Mouse (Mus musculus): ENCODE data around the gene Umad1.
"Not testable (repeated sequence)": the region's sequence is repeated elsewhere in the genome, so short reads cannot be mapped to it uniquely, and the experiment has no call there.

Umad1 gene

DNA sequence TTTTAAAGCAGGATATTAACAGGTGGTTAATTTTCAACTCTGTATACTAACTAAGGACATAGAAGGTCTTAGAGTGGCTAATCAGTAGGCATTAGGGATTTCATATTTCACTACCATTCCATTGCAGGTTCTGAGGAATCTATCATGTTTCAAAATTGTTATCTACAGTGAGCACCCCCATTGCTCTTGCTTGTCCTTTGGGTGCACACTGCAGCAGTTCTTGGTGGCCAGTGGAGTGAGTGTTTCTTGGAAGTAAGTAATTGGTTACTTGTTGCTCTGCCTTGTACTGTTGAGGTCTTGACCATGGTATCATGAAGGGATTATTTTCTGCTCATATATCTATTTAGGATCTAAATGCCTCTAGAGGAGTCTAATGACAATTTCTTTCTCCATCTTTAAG lies 57.1 kb downstream of the Umad1 start:
- no peak for DNase-seq (ENCODE audit: low spot score in 2 of 2)

DNA sequence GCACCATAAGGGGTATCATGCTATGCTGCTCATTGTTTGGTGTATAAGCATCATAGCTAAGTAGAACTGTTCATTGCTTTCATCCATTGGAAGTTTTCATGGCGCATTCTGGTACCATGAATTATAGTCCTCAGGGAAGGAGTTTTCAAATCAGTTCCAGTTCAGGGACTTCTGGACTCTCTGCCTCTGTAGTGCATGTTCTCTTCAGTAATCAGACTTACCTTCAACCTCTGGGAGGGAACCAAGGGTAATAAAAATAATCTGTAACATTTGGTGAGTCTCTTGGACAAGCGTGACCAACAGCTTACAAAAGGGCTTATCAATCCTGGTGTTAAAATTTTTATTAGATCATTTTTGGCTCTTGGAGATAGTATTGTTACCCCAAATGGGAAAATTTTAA lies 60.5 kb downstream of the Umad1 start:
- no peak for DNase-seq (ENCODE audit: low spot score in 2 of 2)

DNA sequence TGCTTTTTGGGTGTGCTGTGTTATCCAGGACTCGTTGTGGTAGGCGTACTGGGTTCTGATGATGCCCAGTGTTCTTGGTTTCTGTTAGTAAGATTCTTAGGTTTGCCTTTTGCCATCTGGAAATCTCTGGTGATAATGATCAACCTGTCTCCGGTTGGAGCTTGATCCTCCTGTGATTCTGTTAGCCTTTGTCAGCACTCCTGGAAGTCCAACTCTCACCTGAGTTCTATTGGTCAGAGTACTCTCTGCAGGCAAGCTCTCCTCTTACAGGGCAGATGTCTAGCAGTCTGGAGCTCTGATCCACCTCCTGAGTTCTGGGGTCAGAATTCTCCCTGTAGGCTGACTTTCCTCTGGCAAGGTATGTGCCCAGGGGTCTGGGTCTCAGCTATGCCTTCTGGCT lies 72.4 kb downstream of the Umad1 start:
- not testable (repeated sequence) for DNase-seq (ENCODE audit: low spot score in 2 of 2)

DNA sequence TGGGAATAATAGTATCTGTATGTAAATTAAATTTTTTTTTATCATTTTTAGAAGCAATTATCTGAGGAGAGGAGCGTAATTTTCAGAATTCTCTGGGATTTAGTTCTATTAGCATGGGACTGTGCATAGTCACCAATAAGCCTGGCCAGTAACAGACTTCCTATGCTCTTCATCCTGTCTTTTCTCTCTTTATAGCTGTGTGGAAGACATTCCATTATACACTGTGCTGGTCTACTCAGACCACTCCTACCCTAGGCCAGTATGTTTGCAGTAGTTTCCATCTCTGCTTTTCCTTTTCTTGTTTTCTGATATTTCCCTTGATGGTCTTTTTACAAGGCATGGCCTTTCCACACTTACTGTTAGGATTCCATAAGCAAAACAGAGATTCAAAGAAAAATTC lies 74.3 kb downstream of the Umad1 start:
- DNase-seq (ENCODE audit: low spot score in 2 of 2) = no peak

DNA sequence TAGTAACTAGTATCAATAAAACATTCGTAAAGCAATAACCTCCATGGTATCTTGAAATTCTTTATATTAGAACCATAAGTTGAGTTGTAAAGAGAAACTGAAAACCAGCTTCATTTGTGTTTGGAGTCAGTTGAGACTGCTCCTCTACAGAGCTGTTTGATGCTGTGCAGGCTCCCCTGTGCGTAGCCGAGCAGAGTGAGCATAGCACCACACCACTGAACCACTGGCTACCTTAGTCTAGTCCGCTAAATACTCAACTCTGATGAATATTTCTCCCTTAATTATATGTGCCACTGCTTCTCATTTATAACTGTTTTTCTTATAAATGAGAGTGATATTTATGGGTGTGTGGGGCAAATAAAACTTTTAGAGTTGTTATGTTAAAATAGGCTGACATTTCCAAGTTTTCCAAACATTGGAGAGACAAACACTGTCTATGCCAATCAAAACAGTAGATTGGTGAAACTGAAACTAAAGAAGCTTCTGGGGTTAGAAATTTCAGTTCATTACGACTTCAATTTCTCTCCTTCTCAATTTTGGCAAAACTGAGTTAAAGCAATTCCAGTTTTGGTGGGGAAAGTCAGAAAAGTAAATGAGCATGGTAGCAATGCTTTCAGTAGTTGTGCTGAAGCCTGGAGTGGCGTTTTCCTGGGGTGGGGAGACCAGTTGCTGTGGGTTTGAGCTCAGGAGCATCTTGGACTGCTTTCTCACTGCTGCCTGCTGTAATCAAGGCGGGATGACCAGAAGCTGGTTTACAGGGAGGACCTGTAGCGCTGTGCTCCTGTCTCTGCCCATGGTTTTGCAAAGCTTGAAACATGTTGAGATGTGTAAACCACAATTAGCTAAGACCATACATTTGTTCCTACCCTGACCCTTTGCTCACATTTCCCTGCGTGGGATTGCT lies 77.7 kb downstream of the Umad1 start:
- no peak for DNase-seq (ENCODE audit: low spot score in 2 of 2)

DNA sequence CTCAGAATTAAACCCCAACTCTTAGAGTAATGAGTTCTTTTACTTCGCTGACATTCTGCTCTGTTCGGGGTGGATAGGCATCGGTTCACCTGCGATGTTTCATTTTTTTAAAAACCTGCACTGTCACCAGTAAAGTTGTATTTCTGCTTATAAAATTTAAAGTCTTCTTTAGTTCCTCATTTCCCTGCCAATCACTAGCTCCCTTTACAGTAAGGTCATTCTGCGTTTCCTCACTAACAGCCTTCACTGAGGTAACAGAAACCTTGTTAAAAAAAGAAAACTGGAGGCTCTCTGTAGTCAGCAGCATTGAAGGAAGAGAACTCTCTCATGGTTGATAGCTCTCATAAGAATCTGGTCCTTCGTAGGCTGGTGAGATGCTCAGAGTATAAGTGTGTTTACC lies 80.4 kb downstream of the Umad1 start:
- DNase-seq (ENCODE audit: low spot score in 2 of 2) = no peak

DNA sequence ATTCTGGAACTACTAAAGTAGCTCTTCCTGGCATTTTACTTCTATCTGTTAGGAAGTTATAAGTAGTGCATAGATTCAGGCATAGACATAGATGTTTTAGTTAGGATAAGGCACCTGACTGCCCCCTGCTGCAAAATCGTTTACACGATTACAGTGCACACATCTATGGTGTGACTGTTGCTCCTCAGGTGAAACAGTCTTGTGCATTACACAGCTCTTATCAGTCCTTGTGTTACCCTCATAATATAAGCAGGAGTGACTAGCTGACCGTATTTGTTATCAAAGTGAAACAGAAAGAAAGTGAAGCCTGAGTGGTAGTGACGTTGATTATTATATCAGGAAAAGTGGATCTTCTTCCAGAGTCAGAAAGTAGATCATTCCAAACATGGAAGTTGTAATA lies 84.2 kb downstream of the Umad1 start:
- DNase-seq (ENCODE audit: low spot score in 2 of 2) = no peak

DNA sequence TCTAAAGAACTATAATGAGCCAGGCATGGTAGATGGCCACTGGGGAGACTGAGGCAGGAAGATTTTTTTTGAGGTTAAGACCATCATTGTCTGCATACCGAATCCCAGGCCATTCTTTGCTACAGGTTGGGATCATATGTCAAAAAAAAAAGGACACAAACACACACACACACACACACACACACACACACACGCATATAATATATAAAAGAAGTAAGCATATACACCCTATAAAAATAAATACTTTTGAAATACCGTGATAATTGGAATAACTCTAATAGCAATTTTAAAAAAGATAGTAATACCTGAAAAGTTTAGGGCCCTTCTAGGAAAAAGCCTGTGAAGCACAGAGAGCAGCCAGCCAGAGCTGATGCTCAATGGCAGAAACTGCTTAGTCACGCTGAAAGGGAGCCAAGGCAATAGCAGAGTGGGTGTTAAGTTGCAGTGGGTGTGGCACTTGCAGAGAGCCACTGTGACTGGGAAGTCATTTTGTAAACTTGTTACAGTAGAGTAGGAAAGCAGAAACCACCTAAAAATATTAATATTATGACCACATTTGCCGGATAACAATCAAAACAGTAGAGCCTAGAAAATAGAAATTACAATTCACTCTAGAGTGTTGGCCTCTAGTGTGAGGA lies 86.2 kb downstream of the Umad1 start:
- peak; percentile 54 to 84 for DNase-seq (ENCODE audit: low spot score in 2 of 2)

DNA sequence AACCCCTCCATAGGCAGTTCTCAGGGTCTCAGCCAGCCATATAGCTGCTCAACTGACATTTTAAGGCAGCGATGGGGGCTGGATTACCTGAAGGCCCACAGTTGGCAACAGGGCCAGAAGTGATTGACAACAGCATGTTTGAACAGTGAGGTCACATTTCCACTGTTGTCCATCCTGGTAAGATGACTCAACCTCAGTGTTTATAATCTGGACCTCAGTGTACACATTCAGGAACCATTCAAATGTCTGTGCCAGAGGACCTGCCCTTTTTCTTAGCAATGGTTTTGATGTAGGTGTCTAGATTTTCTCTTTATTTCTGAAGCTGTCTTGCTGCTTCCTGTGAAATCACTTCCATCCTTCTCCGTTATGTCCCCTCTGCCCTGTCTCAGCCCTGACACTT lies 88.1 kb downstream of the Umad1 start:
- DNase-seq (ENCODE audit: low spot score in 2 of 2) = no peak

DNA sequence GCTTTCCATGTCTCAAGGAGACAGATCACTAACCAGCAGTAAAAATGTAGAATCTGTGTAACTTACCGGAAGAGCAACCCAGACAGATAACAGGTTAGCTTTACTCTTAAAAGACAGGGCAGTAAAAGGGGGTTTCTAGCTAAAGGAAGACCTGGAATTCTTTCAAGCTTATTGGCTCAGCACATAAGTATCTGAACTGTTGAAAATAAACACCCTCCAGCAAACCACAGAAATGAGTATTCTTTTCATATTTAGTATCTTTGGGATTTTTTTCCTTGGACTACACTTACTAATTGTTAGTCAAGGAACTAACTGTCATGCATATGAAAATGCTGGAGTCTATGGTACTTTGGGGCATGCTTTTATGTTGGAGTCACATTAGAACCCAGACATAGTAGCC lies 89.3 kb downstream of the Umad1 start:
- DNase-seq (ENCODE audit: low spot score in 2 of 2) = no peak

DNA sequence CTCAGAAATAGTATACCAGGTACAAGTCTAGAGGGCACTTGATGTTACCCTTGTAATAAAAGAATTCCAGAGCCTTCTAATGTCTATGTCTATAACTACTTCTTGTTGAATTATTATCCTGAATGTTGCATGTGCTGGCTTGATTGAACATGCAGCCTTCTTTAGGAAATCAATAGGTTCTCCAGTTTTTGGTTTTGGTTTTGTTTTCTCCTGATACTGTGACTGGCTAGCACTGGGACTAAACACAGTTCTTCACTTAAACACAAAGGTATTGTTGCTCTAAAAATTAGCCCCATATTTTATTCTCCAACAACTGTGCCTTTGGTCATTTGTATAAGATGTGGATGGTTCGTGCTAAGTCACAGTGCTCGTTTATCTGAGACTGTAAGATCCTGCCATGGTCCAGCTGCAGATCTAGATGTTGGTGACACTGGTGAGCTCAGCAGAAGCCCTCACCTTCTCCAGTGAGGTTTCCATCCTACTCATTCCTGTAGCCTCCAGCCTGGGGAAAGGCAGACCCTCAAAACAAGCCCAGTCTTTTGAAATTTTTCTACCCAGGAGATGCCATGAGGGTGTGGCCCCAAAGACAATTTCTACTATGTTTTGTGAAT lies 90.1 kb downstream of the Umad1 start:
- DNase-seq (ENCODE audit: low spot score in 2 of 2) = peak; percentile 35 to 39

DNA sequence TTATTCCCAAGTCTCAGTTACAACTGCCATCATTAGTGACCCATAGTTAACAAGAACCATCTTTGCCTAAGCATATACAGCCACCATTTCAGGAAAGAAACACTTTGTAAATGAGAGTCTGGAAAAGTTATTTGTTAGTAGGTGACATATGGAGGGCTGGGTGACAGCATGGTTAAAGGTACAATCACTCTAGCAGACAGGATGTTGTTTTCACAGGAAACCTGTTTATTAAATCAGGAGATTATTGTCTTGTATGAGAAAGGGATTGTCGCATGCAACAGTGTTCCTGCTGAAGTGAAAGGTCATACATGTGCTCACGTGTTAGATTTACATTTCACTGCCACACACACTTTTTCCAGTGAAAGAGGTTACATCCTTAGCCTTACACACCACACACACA lies 92.4 kb downstream of the Umad1 start:
- DNase-seq (ENCODE audit: low spot score in 2 of 2) = no peak

DNA sequence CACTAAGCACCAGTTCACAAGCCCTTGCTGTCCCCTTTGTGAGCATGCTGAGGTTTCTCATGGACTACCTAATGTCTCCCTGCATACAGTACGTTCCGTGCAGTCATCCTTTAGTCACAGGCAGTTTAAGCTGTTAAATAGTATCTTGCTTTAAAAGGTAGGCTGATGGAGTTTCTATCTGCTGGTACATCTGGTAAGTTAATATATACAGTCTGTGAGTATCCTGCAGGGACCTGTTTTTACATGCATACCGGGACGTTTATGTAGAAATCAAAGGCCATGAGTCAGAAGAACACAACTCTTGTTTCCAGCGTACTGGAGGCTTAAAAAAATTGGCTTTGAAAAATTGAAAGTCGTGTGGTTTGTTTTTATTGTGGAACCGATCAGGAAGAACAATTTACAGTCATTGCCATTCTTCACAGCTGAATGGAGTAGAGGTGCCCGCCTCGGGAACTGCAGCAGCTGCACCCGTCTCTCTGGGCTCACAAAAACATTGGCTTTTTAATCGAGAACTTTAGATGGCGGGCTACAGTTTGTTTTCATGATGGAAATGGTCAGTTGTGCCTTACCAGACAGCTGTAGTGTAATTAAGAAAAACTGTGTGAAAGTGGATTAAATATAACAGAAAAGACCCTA lies 93.6 kb downstream of the Umad1 start:
- no peak for DNase-seq (ENCODE audit: low spot score in 2 of 2)

DNA sequence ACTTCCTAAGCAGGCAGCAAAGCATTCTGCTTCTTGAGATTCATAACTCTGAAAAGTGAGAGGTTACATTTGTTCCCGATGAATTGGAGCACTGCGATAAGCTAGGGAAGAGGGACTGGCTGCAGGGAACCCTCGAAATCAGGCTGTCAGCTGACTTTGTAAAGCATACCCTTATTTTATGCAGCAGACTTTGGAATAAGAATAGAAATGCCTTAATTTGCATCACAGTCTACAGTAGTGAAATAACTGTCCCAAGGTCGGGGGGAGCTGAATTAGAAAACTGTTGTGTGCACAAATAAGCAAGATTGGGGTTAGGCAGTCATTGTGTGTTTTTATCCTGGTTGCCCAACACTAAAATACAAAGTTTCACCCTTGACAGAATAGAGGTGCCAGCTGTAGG lies 94.4 kb downstream of the Umad1 start:
- DNase-seq (ENCODE audit: low spot score in 2 of 2) = no peak

DNA sequence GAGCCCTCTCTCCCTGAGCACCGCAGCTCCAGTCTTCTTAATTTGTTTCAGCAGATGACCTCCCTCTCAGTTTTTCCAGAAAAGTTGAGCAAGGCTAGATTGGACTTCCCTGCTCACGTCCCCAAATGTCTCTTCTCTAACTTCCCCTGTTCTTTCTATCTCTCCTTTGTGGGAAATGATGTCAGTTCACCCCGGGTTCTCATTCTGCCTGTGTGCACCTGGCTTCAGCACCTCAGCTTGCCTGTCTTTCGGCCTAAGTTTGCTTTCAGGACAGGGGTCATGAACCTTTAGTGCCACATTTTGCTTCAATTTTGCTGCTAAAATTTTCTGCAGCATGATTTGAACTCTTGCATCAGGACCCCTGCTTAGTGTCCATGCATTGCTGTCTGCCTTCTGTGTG lies 95.8 kb downstream of the Umad1 start:
- DNase-seq (ENCODE audit: low spot score in 2 of 2) = no peak

DNA sequence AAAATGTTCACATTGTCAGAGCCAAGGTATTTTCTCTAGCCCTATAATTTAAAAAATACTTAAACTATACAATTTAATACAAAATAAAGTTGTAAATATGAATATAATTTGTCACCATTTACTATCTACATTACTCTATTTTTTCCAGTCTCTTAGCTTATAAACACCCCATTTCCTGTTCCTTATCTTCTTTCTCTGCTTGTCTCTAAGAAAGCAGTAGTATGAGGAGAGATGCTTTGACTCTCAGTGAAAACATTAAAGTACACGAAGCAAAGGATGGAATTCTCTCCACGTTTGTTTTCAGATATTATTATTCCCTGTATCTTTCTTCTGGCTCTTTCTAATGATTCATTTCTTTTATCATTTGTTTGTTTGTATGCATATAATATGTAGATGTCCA lies 99.1 kb downstream of the Umad1 start:
- no peak for DNase-seq (ENCODE audit: low spot score in 2 of 2)

DNA sequence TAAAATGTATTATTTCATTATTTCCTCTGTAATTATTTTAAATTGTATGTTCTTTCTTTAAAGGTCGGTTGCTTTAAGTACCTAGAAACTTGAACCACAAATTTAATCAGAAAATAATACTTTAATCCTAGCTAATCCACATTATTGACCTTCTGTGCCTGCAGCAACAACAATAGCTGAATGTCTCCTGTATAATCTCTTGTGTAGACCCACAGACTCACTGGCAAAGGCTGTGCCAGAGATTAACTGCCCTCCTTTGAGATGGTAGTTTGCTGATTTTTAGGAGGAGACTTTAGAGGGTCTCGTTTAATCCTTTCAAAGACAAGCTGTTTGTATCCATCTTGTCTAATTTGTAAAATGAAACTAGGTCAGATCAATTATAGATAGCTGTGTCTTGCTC lies 99.7 kb downstream of the Umad1 start:
- no peak for DNase-seq (ENCODE audit: low spot score in 2 of 2)

DNA sequence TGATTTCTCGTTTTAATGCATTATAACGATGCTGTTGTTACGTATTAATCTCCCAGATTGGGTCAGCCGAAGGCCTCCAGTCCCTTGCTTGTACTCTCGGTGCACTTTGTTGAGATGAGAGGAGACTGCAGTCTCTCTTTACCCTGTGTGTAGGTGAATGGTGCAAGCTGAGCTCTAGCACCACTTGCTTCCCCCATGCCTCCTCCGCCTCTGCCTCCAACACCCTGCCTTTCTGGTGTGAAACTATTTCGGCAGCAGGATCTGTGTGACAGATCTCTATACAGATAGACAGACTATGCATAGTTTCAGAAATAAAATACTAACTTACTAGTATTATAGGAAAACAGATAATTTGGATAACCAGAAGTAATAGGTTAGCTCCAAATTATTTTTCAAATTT lies 101.7 kb downstream of the Umad1 start:
- no peak for DNase-seq (ENCODE audit: low spot score in 2 of 2)

DNA sequence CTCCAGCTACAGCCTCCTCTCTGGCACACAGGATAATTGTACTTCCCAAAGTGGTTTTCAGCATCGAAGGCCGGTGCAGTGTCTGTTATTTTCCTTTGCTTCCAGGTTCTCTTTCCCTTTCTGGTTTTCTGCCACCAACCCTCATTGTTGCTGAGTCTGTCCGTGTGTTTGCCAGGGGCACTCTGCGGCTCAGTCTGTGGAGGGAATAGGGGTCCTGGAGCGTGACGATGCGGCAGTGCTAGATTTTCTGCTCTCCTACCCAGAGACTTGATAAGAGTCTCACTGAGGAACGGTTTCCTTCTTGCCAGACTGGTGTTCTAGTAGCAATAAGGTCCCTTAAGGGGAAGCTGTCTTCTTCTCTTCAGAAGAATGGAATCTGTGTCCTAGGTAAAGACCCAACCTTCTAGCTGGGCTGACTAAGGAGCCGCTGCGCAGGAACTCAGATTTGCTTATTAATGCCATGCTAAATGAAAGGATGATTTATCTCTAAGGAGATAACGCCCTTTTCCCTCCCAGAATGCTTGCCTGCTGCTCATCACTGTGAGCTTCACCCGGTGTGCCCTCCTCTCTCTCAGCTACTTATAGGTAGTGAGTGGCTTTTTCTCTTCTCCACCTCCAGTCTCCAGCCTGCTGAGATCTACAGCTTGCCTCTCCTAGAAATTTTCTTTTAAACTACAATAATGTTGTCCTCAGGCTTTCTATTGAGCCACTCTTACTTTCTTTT lies 105.1 kb downstream of the Umad1 start:
- no peak for DNase-seq (ENCODE audit: low spot score in 2 of 2)

DNA sequence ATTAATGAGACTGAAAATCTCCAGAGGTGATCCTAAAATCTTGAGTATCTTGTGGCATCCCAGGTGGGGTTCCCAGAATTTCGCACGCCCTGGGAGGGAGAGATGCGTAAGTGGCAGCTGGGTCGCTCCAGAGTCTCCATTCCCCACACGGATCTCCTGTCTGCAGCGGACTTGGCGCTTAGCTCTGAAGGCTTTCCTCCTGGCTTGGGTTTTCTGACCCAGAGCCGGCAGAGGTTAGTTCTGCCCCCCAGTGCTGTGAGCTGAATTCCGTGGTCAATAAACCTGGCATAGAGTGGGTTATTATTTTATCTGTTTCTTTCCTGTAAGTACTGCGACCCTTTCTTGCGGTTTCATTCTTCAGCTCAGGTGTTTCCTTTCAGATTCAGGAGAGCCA lies 105.7 kb downstream of the Umad1 start:
- DNase-seq (ENCODE audit: low spot score in 2 of 2) = no peak

DNA sequence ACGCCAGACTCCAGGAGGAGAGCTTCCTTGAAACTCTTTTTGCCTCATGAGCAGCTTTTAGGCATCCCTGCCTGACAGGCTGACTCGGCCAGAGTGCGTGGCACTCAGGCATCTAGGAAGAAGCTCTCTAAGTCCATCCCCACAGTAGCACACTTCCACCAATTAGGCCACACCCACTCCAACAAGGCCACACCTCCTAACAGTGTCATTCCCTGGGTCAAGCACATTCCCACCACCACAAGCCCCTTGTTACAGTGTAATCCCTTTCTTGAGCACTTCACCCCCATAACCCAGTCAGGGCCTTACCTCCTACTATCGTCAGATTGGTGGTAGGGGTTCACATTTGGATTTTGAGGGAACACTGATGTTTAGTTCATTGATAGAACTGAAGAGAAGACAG lies 108.6 kb downstream of the Umad1 start:
- no peak for DNase-seq (ENCODE audit: low spot score in 2 of 2)

Measured in spleen, postnatal 10 days (tissue).